ENCODE assay signal across 29 mouse cellular contexts in the genomic region with DNA sequence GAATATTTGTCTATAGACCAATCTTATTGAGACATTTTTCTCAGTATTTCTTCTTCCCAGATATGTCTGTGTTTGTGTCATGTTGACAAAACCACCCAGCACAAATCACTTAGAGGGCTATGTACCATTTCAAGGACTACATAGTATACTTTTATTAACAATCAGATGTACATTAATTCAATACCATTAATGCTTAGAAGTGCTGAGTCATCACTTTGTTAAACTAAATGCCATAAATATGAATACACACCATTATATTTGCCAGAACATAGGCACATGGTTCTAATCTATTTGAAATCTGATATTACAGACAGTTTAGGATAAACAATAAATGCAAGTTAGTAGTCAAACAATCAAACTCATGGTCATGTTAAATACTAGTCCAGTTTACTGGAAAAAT.
"Had no signal": no experiment of that assay in that cellular context is flagged by ENCODE, and none has a peak within 500 bp of the region (broad histone marks: within the 10 kb centered on the region; RNA-seq: fewer than 3 reads in every experiment).

No protein-coding gene starts in this region.

- DNase-seq: left cerebral cortex, postnatal 4 days; liver; liver, embryonic 13.5 days; liver, postnatal 0 days; lung, adult 18-20 months; lung, adult 2 months; lung, embryonic 14.5 days; lung, postnatal 10 days; lung, postnatal 14 days; lung, postnatal 36 days; lung, postnatal 4 days; midbrain, embryonic 14.5 days had no signal

- H3K36me3 ChIP-seq: limb, embryonic 10.5 days; limb, embryonic 12.5 days; limb, embryonic 13.5 days; limb, embryonic 15.5 days; liver, embryonic 12.5 days; liver, embryonic 13.5 days; liver, embryonic 15.5 days; lung, embryonic 15.5 days; midbrain, embryonic 10.5 days; midbrain, embryonic 12.5 days; midbrain, embryonic 13.5 days; midbrain, embryonic 15.5 days had no signal

- H3K4me2 ChIP-seq: limb, embryonic 12.5 days; limb, embryonic 13.5 days; limb, embryonic 15.5 days; liver, embryonic 11.5 days; liver, embryonic 12.5 days; liver, embryonic 13.5 days; liver, embryonic 15.5 days; lung, embryonic 14.5 days; lung, embryonic 15.5 days; midbrain, embryonic 11.5 days; midbrain, embryonic 12.5 days; midbrain, embryonic 13.5 days; midbrain, embryonic 15.5 days had no signal

- H3K27ac ChIP-seq: limb, embryonic 10.5 days; limb, embryonic 12.5 days; limb, embryonic 13.5 days; limb, embryonic 15.5 days; liver, embryonic 12.5 days; liver, embryonic 13.5 days; liver, embryonic 14.5 days; liver, embryonic 15.5 days; lung, embryonic 15.5 days; macrophage; midbrain, embryonic 10.5 days; midbrain, embryonic 12.5 days; midbrain, embryonic 13.5 days; midbrain, embryonic 15.5 days had no signal

- H3K27me3 ChIP-seq: limb, embryonic 12.5 days; limb, embryonic 13.5 days; limb, embryonic 15.5 days; liver, embryonic 12.5 days; liver, embryonic 13.5 days; liver, embryonic 15.5 days; lung, embryonic 15.5 days; midbrain, embryonic 12.5 days; midbrain, embryonic 13.5 days; midbrain, embryonic 15.5 days had no signal

- H3K9ac ChIP-seq: limb, embryonic 12.5 days; limb, embryonic 13.5 days; limb, embryonic 15.5 days; liver, embryonic 12.5 days; liver, embryonic 13.5 days; liver, embryonic 14.5 days; liver, embryonic 15.5 days; liver, postnatal 0 days; lung, embryonic 14.5 days; lung, embryonic 15.5 days; midbrain, embryonic 12.5 days; midbrain, embryonic 13.5 days; midbrain, embryonic 15.5 days had no signal

- H3K9me3 ChIP-seq: limb, embryonic 10.5 days; limb, embryonic 12.5 days; limb, embryonic 13.5 days; limb, embryonic 15.5 days; liver, embryonic 12.5 days; liver, embryonic 13.5 days; liver, embryonic 15.5 days; lung, embryonic 15.5 days; midbrain, embryonic 10.5 days; midbrain, embryonic 12.5 days; midbrain, embryonic 13.5 days; midbrain, embryonic 15.5 days had no signal

- H3K4me3 ChIP-seq: limb, embryonic 10.5 days; limb, embryonic 12.5 days; limb, embryonic 13.5 days; limb, embryonic 15.5 days; liver, embryonic 12.5 days; liver, embryonic 13.5 days; liver, embryonic 15.5 days; lung, embryonic 15.5 days; megakaryocyte, embryonic 14.5 days; midbrain, embryonic 10.5 days; midbrain, embryonic 12.5 days; midbrain, embryonic 13.5 days; midbrain, embryonic 15.5 days; myocyte had no signal

- H3K4me1 ChIP-seq: limb, embryonic 10.5 days; limb, embryonic 12.5 days; limb, embryonic 13.5 days; limb, embryonic 15.5 days; liver, embryonic 12.5 days; liver, embryonic 15.5 days; lung, embryonic 15.5 days; megakaryocyte, embryonic 14.5 days; midbrain, embryonic 10.5 days; midbrain, embryonic 12.5 days; midbrain, embryonic 13.5 days; midbrain, embryonic 15.5 days had no signal
